Mouse (Mus musculus): Measurements from ENCODE around the gene Mcpt2.
"Not testable (repeated sequence)": the region's sequence is repeated elsewhere in the genome, so short reads cannot be mapped to it uniquely, and the experiment has no call there.

The Mcpt2 gene

DNA sequence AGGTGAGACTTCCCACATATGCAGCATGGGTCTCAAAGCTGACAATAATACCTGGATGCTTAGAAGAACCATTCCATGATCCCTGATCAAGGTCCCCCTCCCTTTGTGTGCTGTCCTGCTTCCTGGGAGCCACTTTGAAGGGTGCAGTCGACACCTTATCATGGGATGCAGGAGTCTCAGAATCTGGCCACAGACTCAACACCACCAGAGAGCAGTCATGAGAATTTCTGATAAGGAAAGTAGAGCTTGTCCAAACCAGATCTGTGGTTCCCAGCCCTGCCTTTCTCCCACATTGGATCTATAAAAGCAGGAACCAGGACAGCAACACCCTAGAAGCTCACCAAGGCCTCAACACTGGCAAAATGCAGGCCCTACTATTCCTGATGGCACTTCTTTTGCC, at the start of gene Mcpt2:
TSS of gene Mcpt2 (plus strand) at position 250 of the 400 bp plus-strand sequence.
- TF ChIP-seq GATA4 (IDR thresholded peaks at IDR 0.05; ENCODE audit: insufficient replicate concordance, low read length) = not testable (repeated sequence)

DNA sequence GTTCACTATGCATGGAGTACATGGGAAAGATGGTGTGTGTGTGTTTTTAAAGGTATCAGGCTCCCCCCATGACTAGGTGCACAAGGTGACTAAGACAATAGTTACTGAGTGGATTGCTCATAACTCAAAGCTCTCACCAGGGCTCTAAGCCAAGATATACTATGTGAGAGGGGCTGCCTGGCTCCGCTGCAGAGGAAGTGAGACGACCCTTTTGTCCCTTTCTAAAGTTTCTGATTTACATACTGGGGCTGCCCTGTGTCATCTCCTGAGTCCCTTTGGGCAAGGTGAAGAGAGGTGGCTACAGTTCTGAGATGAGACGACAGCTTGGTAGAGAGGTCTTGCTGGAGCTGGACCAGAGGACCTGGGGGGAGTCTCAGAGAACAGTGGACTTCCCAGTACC, 28.7 kb upstream of the Mcpt2 start:
- no peak for TF ChIP-seq GATA4 (IDR thresholded peaks at IDR 0.05; ENCODE audit: insufficient replicate concordance, low read length)

DNA sequence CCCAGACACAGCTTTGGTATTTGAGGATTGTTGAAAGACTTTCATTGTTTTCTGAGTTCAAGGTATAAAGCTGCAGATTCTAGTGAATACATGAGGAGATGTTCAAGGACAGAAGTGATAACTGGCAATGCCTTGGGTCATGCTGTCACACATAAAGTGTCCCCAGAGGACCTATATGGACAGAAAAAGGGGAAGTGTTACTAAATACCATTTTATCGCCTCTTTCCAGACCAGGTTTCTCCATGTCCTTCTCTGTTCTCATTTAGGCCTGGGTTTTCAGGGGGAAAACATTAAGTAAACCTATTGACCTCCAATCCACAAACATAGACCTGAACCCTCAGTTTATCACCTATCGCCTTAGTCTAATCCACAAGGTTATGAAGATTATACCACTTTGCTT, 27.9 kb upstream of the Mcpt2 start:
- TF ChIP-seq GATA4 (IDR thresholded peaks at IDR 0.05; ENCODE audit: insufficient replicate concordance, low read length) = no peak

DNA sequence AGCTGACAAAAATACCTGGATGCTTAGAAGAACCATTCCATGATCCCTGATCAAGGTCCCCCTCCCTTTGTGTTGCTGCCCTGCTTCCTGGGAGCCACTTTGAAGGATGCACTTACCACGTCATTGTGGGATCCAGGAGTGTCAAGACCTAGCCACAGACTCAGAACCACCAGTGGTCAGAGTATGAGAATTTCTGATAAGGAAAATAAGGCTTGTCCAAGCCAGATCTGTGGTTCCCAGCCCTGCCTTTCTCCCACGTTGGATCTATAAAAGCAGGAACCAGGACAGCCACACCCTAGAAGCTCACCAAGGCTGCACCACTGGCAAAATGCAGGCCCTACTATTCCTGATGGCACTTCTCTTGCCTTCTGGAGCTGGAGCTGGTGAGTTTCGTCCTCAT, 24.2 kb upstream of the Mcpt2 start, which contains the start of gene Mcpt1:
TSS of gene Mcpt1 (plus strand) at position 301 of the 400 bp plus-strand sequence.
- TF ChIP-seq GATA4 (IDR thresholded peaks at IDR 0.05; ENCODE audit: insufficient replicate concordance, low read length) = not testable (repeated sequence)

DNA sequence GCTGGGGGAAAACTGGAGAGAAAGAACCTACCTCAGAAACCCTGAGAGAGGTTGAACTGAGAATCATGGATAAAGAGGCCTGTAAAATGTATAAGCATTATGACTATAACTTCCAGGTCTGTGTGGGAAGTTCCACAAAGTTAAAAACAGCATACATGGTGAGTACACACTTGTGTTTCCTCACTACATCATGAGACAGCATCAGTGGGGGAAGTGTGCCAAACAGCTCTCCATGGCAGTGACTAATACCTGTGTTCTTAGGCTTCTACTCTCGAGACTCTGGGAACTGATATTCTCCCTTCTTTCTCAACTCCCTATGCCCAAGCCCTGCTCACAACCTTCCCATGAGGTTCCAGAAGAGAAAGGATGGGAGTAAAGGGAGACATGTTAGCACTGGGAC, 22.4 kb upstream of the Mcpt2 start:
- no peak for TF ChIP-seq GATA4 (IDR thresholded peaks at IDR 0.05; ENCODE audit: insufficient replicate concordance, low read length)

DNA sequence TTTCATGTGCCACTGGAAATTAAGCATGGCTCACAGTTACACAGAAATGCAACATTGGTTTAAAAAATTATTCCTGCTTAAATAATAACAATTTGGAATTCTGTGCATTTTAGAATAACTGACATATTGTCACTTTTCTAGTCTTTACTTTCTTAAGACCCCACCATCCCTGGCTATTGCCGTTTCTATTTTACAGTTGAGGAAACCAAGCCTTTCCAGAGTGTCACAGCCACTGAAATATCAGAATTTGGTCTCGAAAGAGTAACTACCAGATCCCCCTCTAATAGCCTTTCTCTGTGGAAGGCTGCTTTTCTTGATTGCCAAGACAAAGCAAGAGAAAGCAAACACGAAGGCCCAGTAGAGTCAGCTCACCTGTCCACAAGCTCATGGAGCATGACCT, 11.4 kb upstream of the Mcpt2 start, which contains the start of gene Mcpt9:
TSS of gene Mcpt9 (minus strand) at position 101 of the 400 bp plus-strand sequence.
- TF ChIP-seq GATA4 (IDR thresholded peaks at IDR 0.05; ENCODE audit: insufficient replicate concordance, low read length) = not testable (repeated sequence)

DNA sequence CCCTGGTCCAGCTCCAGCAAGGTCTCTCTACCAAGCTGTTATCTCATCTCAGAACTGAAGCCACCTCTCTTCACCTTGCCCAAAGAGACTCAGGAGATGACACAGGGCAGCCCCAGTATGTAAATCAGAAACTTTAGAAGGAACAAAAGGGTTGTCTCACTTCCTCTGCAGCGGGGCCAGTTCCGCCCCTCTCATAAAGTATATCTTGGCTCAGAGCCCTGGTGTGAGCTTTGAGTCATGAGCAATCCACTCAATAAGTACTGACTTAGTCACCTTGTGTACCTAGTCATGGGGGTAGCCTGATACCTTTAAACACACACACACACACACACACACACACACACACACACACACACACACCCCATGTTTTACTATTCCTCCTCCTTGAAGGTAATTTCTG, 7.4 kb upstream of the Mcpt2 start:
- TF ChIP-seq GATA4 (IDR thresholded peaks at IDR 0.05; ENCODE audit: insufficient replicate concordance, low read length) = no peak

DNA sequence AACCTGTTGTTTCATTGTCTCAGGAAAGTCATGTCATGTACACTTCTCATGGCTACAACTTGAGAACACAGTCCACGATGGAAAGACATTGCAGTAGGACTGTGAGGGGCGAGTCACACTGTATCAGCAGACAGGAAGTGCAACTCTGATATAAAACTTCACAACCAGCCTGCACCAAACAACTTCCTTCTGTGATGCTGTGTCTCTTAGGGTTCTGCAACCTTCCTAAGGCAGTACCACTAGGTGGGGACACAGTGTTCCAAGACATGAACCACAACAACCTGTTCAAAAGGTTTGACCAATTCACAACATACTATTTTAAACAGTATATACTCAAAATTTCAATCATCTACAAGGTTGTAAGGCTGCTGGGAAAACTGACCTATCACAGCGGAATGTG, 13.6 kb downstream of the Mcpt2 start:
- TF ChIP-seq GATA4 (IDR thresholded peaks at IDR 0.05; ENCODE audit: insufficient replicate concordance, low read length) = no peak

DNA sequence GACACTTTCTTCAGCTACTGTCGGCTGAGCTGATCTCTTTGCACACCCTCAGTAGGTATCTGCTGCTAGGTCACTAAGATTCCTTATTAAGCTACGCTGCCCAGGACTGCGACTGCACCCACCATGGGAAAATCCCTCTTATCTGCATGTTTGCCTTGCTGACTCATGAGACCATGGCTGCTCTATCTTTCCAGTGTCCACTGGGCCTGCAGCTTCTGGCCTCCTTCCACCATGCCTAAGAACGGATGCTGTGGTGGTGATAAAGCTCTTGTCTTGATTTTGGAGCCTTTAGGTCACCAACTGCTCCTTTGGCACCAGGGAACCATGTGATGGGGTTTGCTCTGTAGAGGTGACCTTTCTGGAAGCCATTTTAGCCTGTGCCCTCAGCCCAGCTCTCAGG, 15.9 kb downstream of the Mcpt2 start:
- TF ChIP-seq GATA4 (IDR thresholded peaks at IDR 0.05; ENCODE audit: insufficient replicate concordance, low read length) = no peak

DNA sequence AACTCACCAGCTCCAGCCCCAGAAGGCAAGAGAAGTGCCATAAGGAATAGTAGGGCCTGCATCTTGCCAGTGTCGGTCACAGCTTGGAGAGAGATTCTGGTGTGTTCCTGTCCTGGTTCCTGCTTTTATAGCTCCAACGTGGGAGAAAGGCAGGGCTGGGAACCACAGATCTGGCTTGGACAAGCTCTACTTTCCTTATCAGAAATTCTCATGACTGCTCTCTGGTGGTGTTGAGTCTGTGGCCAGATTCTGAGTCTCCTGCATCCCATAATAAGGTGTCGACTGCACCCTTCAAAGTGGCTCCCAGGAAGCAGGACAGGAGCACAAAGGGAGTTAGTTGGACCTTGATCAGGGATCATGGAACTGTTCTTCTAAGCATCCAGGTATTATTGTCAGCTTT, 20.4 kb downstream of the Mcpt2 start, which contains the start of gene Mcpt4:
TSS of gene Mcpt4 (minus strand) at position 101 of the 400 bp plus-strand sequence.
- TF ChIP-seq GATA4 (IDR thresholded peaks at IDR 0.05; ENCODE audit: insufficient replicate concordance, low read length) = not testable (repeated sequence)

DNA sequence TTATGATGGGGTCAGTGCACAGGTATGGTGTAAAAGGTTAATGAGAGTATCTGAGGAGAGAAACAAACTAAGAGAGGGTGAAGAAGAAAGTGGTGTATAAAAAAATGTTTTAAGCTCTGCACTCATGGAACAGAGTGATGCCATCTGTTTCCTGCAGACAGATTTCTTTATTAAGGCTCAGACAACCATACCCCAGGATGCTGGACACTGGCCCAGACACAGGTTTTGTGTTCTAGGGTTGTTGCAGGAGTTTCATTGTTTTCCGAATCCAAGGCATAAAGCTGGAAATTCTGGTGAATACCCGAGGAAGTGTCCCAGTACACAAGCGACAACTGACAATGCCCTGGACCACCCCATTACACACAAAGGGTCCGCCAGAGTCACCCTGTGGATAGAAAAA, 40.2 kb downstream of the Mcpt2 start:
- no peak for TF ChIP-seq GATA4 (IDR thresholded peaks at IDR 0.05; ENCODE audit: insufficient replicate concordance, low read length)

DNA sequence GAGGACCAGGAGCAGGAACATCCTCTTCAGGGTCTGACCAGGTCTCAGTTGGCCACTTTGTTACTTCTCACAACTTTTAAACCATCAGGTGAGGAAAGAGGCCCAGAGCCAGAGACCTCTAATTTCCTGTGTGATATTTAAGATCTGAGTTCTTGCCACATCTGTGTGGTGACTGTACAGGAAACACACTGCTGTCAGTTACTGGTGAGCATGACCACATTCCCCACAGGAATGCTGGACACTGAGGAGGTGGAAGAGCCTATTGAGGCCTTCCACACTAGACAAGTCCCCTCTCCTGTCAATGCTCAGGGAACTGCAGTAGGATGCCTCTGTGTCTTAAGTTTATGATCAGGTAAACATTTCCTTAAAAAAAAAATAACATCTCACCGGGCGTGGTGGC, 43.3 kb downstream of the Mcpt2 start, which contains the start of gene Mcpt8:
TSS of gene Mcpt8 (minus strand) at position 107 of the 400 bp plus-strand sequence.
- no peak for TF ChIP-seq GATA4 (IDR thresholded peaks at IDR 0.05; ENCODE audit: insufficient replicate concordance, low read length)

DNA sequence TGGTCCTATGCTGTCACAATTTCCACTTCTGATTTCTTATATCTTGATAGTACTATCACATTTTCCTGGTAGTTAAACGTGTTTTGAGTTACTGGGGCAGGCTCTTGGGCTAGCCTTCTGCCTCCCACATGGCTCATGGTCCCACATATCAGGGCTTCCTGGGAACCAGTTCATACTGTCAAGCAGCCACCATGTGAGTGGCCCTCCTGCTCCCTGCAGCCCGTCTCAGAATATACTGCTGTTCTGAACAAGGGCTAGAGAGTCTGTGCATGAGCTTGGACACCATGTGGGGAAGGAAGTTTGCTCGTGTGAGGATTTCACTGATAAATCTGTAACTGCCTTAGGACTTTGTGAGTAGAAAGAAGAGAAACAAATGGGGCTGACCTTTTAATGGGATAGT, 44.9 kb downstream of the Mcpt2 start:
- no peak for TF ChIP-seq GATA4 (IDR thresholded peaks at IDR 0.05; ENCODE audit: insufficient replicate concordance, low read length)

DNA sequence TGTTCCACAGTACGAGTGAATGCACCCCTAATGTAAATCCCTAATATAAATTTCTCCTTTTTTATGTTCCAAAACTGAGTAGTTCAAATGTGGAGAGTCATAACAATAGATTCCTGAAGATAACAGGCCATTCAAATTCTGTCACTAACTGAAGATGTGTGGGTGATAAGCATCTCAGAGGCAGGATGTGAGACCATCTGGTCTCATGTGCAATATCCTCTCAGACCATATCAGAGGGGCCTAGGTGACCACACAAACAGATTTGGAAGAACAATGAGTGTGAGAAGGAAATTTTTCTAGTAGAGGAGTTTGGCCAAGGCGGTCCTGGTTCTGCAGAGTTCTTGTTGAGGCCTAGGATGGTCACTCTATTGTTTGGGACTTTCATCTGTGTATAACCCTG, 51.5 kb downstream of the Mcpt2 start:
- TF ChIP-seq GATA4 (IDR thresholded peaks at IDR 0.05; ENCODE audit: insufficient replicate concordance, low read length) = no peak

Measured in liver, adult (tissue).